Mouse (Mus musculus) kidney, embryonic 15.5 days (tissue): ENCODE data around the gene Scube2. TPM values are rescaled to one million over a fixed set of nuclear protein-coding genes. Genes with fewer than 3 reads are reported as not detected.
A peak's percentile ranks its signal among the peaks of the same experiment; 100 is the strongest.

Experiments
- ATAC-seq: fragments of 200-750 bp; cut with Nextera tagmentation; replicated peaks from 2 replicates; pipeline ENCODE4 v1.8.0; 2017; ENCODE audit warnings: moderate TSS enrichment; ENCODE audit not compliant: low FRiP score
- H3K27ac ChIP-seq: fragments of 300-500 bp; sonication (generic); 2 replicates; pipeline ENCODE4 v1.5.1; 2015; ENCODE audit warnings: mild to moderate bottlenecking, inconsistent platforms
- H3K27me3 ChIP-seq: fragments of 300-500 bp; sonication (generic); 2 replicates; pipeline ENCODE4 v1.6.1; 2015; ENCODE audit warnings: inconsistent platforms
- H3K36me3 ChIP-seq: fragments of 300-500 bp; sonication (generic); 2 replicates; pipeline ENCODE4 v1.6.1; 2015; ENCODE audit warnings: inconsistent platforms
- H3K4me1 ChIP-seq: fragments of 300-500 bp; sonication (generic); 2 replicates; pipeline ENCODE4 v1.6.1; 2015; ENCODE audit warnings: inconsistent platforms
- H3K4me2 ChIP-seq: fragments of 300-500 bp; sonication (generic); 2 replicates; pipeline ENCODE4 v1.6.1; 2015; ENCODE audit warnings: moderate library complexity, mild to moderate bottlenecking, inconsistent platforms
- H3K4me3 ChIP-seq: fragments of 300-500 bp; sonication (generic); replicated peaks from 2 replicates; pipeline ENCODE4 v1.5.1; 2015; ENCODE audit warnings: mild to moderate bottlenecking, inconsistent platforms
- H3K9ac ChIP-seq: fragments of 300-500 bp; sonication (generic); 2 replicates; pipeline ENCODE4 v1.6.1; 2015; ENCODE audit warnings: mild to moderate bottlenecking, inconsistent platforms
- H3K9me3 ChIP-seq: fragments of 300-500 bp; sonication (generic); replicated peaks from 2 replicates; pipeline ENCODE4 v1.6.1; 2016; ENCODE audit warnings: inconsistent platforms
- WGBS: fragments of 180-500 bp; shearing (Covaris S2); methylation state at CpG from one replicate; pipeline ENCODE4 v1.1.7; 2015; ENCODE audit warnings: mixed read lengths; 5-methylcytosine and 5-hydroxymethylcytosine counted together
- polyA plus RNA-seq: library from polyadenylated mRNA; unstranded; fragments of >200 nt; fragmentation: Nextera tagmentation; extraction: Ambion mirVana; gene quantifications from 2 replicates; pipeline ENCODE4 v1.2.1, GENCODE M21; 2015

Gene Scube2
- polyA plus RNA-seq, 1 experiment from 2014 or later: 1.0 TPM

- no peak overlapping the region for H3K27ac ChIP-seq
- no peaks in the 10 kb centered on the region for H3K4me1 ChIP-seq
- no peaks in the 10 kb centered on the region for H3K36me3 ChIP-seq
- H3K9me3 ChIP-seq: no peaks in the 10 kb centered on the region
- no peak overlapping the region for H3K4me2 ChIP-seq
- no peak for ATAC-seq
- H3K9ac ChIP-seq: no peak overlapping the region
- no peak overlapping the region for H3K4me3 ChIP-seq
- no peaks in the 10 kb centered on the region for H3K27me3 ChIP-seq
Observed at GRCm38 (mm10) chr7:109817954-109818353, 47.5 kb downstream of the Scube2 start.

DNA sequence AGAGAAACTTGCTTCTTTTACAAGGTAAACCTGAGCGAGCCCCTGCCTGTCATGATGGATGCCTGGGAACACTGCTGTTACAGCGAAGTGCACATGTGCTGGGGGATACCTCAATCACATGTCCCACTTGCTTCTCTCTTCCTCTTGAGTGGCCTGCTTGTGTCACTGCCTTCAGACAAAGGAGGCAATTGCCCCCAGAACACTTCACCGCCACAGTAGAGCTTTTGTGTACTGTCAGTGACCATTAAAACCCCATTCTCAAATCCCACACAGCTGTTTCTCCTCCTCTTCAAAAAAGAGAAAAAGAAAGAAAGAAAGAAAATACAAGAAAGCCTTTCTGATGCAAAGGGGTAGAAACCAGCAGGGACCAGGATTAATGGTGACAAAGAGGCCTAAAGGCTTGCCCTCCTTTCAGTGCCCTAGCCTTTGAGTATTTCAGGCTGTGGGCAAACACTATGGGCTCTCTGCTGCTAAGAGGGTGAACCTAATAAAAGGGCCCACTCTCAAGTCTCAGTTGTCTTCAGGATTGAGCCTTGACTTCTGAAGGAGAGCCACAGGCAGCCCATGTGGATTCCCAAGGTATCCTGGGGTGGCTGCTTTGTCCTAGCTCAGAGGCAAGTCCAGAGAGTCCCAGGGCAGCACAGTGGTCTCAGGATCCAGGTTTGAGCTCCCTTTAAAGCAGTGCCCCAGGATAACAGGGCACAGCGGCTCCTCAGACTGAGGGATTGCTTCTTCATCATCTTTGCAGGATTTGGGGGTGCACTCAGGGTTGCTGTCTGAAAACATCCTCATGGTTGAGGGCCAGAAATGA lies 51.9 kb downstream of the Scube2 start:
- 73% methylated on average over 4 of the region's 4 CpGs for WGBS

DNA sequence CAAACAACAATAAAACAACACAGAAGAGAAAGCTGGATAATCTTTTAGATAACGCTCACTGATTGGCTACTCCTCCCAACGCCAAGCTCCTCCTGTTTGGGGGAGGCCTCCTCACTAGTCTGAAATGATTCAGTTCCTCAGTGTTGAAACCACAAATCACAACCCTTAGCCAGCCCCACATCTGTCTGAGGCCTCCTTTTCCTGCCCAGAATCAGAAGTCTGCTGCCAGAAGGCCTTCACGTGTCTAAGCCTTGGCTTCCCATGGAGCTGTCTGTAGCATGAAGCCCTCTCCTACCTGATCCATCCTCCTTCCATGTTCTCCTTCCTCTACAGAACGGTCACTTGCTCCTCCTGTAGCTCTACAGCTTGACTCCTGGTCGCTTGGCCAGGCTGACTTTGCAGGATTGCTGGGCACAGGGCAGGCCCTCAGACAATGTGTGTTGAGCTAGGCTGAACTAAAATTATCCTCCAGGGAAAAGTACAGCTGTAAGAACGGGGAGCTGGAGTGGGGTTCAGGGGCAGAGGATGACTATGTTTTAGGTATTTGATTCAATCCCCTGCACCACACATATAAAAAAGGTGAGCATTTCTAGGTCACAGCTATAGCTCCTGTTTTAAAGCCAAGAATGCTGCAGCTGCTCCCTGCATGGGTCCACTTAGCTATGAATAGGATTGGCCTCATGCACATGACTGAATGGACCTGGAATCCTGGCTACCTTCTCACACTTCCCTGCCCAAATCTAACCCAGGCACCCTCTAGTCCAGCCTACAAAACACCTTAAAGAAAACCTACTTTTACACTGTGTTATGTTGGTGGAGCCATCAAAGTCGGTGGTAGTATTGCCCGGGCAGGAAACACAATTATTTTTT lies 57.6 kb downstream of the Scube2 start:
- Histone ChIP-seq H3K36me3 (no peaks in the 10 kb centered on the region), H3K9ac (no peak overlapping the region), H3K4me3 (no peak overlapping the region), H3K4me2 (no peak overlapping the region), H3K9me3 (no peaks in the 10 kb centered on the region), H3K27me3 (no peaks in the 10 kb centered on the region), H3K4me1 (no peaks in the 10 kb centered on the region), H3K27ac (no peak overlapping the region)
- ATAC-seq: no peak
- WGBS: 81% methylated on average over 8 of the region's 8 CpGs

More for the DNA sequence above, 51.9 kb downstream of the Scube2 start:
- Histone ChIP-seq H3K9me3 (no peaks in the 10 kb centered on the region), H3K9ac (no peak overlapping the region), H3K27ac (no peak overlapping the region), H3K4me1 (no peaks in the 10 kb centered on the region), H3K4me3 (no peak overlapping the region), H3K27me3 (no peaks in the 10 kb centered on the region), H3K36me3 (no peaks in the 10 kb centered on the region), H3K4me2 (no peak overlapping the region)
- no peak for ATAC-seq

DNA sequence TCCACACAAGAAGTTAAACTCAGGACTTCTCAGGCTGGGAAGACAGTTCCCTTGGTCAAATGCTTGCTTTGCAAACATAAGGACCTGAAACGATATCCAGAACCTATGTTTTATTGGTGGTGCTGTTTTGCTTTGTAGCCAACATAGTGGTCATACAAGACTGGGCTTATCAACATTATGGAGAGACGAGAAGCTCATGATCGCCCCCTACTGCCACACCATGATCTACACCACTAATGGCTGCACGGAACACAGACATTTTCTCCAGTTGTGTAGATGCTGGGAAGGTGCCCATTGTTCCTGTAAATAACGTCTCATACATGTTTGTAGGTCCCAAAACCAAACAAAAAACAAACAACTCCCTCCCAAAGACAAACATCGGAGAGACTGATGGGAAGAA lies 60.6 kb downstream of the Scube2 start:
- no peaks in the 10 kb centered on the region for H3K9me3 ChIP-seq
- no peaks in the 10 kb centered on the region for H3K27me3 ChIP-seq
- H3K36me3 ChIP-seq: no peaks in the 10 kb centered on the region
- H3K9ac ChIP-seq: no peak overlapping the region
- no peak overlapping the region for H3K4me3 ChIP-seq
- WGBS: 65% methylated on average over 6 of the region's 6 CpGs
- no peak overlapping the region for H3K27ac ChIP-seq
- no peaks in the 10 kb centered on the region for H3K4me1 ChIP-seq
- no peak overlapping the region for H3K4me2 ChIP-seq
- no peak for ATAC-seq

- no peaks in the 10 kb centered on the region for H3K27me3 ChIP-seq
- no peak overlapping the region for H3K27ac ChIP-seq
- 84% methylated on average over 6 of the region's 6 CpGs for WGBS
- no peaks in the 10 kb centered on the region for H3K36me3 ChIP-seq
- no peak for ATAC-seq
- no peak overlapping the region for H3K9ac ChIP-seq
- no peak overlapping the region for H3K4me3 ChIP-seq
- no peak overlapping the region for H3K4me2 ChIP-seq
- H3K9me3 ChIP-seq: no peaks in the 10 kb centered on the region
- H3K4me1 ChIP-seq: no peaks in the 10 kb centered on the region
Observed at GRCm38 (mm10) chr7:109804355-109804754, 61.1 kb downstream of the Scube2 start.

DNA sequence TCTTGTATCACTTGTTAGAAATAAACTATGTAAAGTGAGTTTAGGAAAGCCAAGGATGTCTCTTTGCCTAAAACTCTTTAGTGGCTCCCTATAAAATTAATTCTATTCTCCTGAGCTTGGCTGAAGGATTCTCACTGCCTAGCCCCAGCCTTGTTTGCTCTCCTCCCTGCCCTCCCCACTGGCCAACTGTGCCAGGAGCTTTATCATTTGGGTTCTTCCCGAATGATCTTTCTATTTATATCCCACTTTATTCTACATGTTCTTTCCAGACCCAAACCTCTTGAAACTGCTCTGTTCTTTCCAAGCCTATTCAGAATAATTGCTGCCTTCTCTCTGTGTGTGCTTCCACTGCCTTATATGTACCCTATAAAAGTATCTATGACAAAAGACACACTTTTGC lies 62.0 kb downstream of the Scube2 start:
- WGBS: 62% methylated on average over 1 of the region's 1 CpGs
- Histone ChIP-seq H3K36me3 (no peaks in the 10 kb centered on the region), H3K27ac (no peak overlapping the region), H3K9ac (no peak overlapping the region), H3K4me2 (no peak overlapping the region), H3K9me3 (no peaks in the 10 kb centered on the region), H3K4me3 (no peak overlapping the region), H3K4me1 (no peaks in the 10 kb centered on the region), H3K27me3 (no peaks in the 10 kb centered on the region)
- no peak for ATAC-seq

DNA sequence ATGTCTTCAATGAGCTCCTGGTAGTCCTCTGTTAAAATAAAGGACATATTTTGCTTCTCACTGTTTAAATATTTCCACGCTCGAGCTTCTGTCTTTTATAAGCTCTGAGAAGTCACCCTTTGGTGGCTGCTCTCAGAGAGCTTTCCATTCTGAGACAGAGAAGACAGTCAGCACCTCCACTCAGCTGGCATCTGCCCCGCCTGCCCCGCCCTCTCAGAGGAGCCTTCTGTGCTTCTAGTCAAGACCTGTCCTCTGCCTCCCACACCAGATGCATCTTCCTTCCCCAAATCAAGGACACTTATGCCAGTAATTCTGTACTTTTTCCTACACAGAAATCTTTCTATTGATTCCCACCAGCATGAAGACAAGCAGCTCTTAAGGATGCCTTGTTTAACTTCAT lies 64.9 kb downstream of the Scube2 start:
- no peak overlapping the region for H3K4me3 ChIP-seq
- no peak overlapping the region for H3K9ac ChIP-seq
- no peaks in the 10 kb centered on the region for H3K4me1 ChIP-seq
- 82% methylated on average over 4 of the region's 4 CpGs for WGBS
- H3K4me2 ChIP-seq: no peak overlapping the region
- H3K9me3 ChIP-seq: no peaks in the 10 kb centered on the region
- H3K36me3 ChIP-seq: no peaks in the 10 kb centered on the region
- no peak for ATAC-seq
- no peak overlapping the region for H3K27ac ChIP-seq
- no peaks in the 10 kb centered on the region for H3K27me3 ChIP-seq

- no peak for ATAC-seq
- Histone ChIP-seq H3K27ac (no peak overlapping the region), H3K9ac (no peak overlapping the region), H3K27me3 (no peaks in the 10 kb centered on the region), H3K9me3 (no peaks in the 10 kb centered on the region), H3K4me2 (no peak overlapping the region), H3K36me3 (no peaks in the 10 kb centered on the region), H3K4me1 (no peaks in the 10 kb centered on the region), H3K4me3 (no peak overlapping the region)
- WGBS: 69% methylated on average over 11 of the region's 11 CpGs
Observed at GRCm38 (mm10) chr7:109799168-109799567, 66.3 kb downstream of the Scube2 start.

GRCm38 (mm10) chr7:109795564-109795963 lies 69.9 kb downstream of the Scube2 start:
- no peaks in the 10 kb centered on the region for H3K36me3 ChIP-seq
- no peaks in the 10 kb centered on the region for H3K9me3 ChIP-seq
- ATAC-seq: no peak
- H3K27ac ChIP-seq: no peak overlapping the region
- H3K4me3 ChIP-seq: no peak overlapping the region
- 67% methylated on average over 5 of the region's 5 CpGs for WGBS
- no peak overlapping the region for H3K9ac ChIP-seq
- no peaks in the 10 kb centered on the region for H3K27me3 ChIP-seq
- no peaks in the 10 kb centered on the region for H3K4me1 ChIP-seq
- H3K4me2 ChIP-seq: no peak overlapping the region

DNA sequence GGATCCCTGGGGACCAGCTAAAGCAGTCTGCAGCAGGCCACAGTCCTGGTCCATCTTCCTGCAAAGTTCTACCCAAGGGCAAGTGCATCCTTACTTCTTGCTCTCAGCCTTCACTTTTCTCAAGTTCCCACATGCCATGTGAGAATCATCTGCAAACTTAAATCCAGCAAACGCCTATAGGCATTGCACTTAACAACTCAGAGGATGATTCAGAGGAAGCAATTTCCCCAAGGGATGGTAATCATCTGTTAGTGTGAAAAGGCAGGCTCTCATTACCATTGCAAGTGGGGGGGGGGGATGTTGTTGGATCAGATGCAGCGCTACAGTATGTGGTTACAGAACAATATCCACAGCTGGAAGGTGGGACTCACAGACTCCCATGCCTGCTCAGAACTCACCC lies 70.9 kb downstream of the Scube2 start:
- Histone ChIP-seq H3K9ac (no peak overlapping the region), H3K27ac (no peak overlapping the region), H3K27me3 (no peaks in the 10 kb centered on the region), H3K9me3 (no peaks in the 10 kb centered on the region), H3K4me2 (no peak overlapping the region), H3K36me3 (no peaks in the 10 kb centered on the region), H3K4me3 (no peak overlapping the region), H3K4me1 (no peaks in the 10 kb centered on the region)
- WGBS: 63% methylated on average over 2 of the region's 2 CpGs
- no peak for ATAC-seq

GRCm38 (mm10) chr7:109792759-109793158 lies 72.7 kb downstream of the Scube2 start:
- 77% methylated on average over 2 of the region's 2 CpGs for WGBS
- no peaks in the 10 kb centered on the region for H3K36me3 ChIP-seq
- no peak overlapping the region for H3K4me2 ChIP-seq
- ATAC-seq: no peak
- H3K9ac ChIP-seq: no peak overlapping the region
- H3K4me1 ChIP-seq: no peaks in the 10 kb centered on the region
- no peaks in the 10 kb centered on the region for H3K9me3 ChIP-seq
- no peak overlapping the region for H3K4me3 ChIP-seq
- H3K27ac ChIP-seq: no peak overlapping the region
- H3K27me3 ChIP-seq: no peaks in the 10 kb centered on the region

DNA sequence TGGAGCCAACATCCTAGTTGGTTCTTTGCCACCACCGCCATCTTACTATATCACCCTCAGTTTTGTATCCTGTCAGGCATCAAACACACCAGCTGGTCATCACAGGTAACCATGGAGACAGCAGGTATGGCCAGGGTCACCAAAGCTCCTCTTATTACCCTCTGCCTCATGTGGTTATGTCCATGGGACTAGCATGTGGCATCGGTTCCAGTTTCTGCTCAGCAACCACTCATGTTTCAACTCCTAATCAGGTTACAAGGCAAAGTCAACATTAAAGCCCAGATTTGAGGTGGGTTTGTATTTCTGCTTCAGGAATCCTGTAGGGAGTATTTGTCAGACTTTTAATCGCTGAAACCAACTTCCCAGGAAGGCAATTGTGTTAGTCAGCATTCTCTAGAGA lies 74.7 kb downstream of the Scube2 start:
- H3K36me3 ChIP-seq: no peaks in the 10 kb centered on the region
- WGBS: 56% methylated on average over 3 of the region's 3 CpGs
- no peak overlapping the region for H3K9ac ChIP-seq
- ATAC-seq: peak; percentile 79
- no peaks in the 10 kb centered on the region for H3K9me3 ChIP-seq
- H3K4me1 ChIP-seq: no peaks in the 10 kb centered on the region
- H3K27ac ChIP-seq: no peak overlapping the region
- H3K27me3 ChIP-seq: no peaks in the 10 kb centered on the region
- H3K4me2 ChIP-seq: no peak overlapping the region
- no peak overlapping the region for H3K4me3 ChIP-seq
